Mouse (Mus musculus): ENCODE data around the gene Psmg1. TPM values are rescaled to one million over a fixed set of nuclear protein-coding genes. Genes with fewer than 3 reads are reported as not detected.
A peak's percentile ranks its signal among the peaks of the same experiment; 100 is the strongest.
"Not testable (repeated sequence)": the region's sequence is repeated elsewhere in the genome, so short reads cannot be mapped to it uniquely, and the experiment has no call there.

The Psmg1 gene
- total RNA-seq, 1 experiment from 2014 or later: 59.0 TPM

GRCm38 (mm10) chr16:95967455-95967854, 23.3 kb downstream of the Psmg1 start:
- peak in 1 of 2 experiments; percentile 41; a peak in 1 of 4 replicates for ATAC-seq (replicated peaks in 1 of 2; ENCODE audit: insufficient read depth in 1 of 2, low FRiP score in 2 of 2, low TSS enrichment in 1 of 2, low read depth in 1 of 2, poor library complexity in 2 of 2, severe bottlenecking in 2 of 2)

GRCm38 (mm10) chr16:95964427-95965023, 26.2 kb downstream of the Psmg1 start:
- ATAC-seq (replicated peaks in 1 of 2; ENCODE audit: insufficient read depth in 1 of 2, low FRiP score in 2 of 2, low TSS enrichment in 1 of 2, low read depth in 1 of 2, poor library complexity in 2 of 2, severe bottlenecking in 2 of 2): no peak

- not testable (repeated sequence) for ATAC-seq (replicated peaks in 1 of 2; ENCODE audit: insufficient read depth in 1 of 2, low FRiP score in 2 of 2, low TSS enrichment in 1 of 2, low read depth in 1 of 2, poor library complexity in 2 of 2, severe bottlenecking in 2 of 2)
These were observed 29.3 kb downstream of the Psmg1 start for GRCm38 (mm10) chr16:95961484-95961883.

- not testable (repeated sequence) for ATAC-seq (replicated peaks in 1 of 2; ENCODE audit: insufficient read depth in 1 of 2, low FRiP score in 2 of 2, low TSS enrichment in 1 of 2, low read depth in 1 of 2, poor library complexity in 2 of 2, severe bottlenecking in 2 of 2)
These were observed 30.1 kb downstream of the Psmg1 start for GRCm38 (mm10) chr16:95960689-95961088.

GRCm38 (mm10) chr16:95958080-95958479, 32.7 kb downstream of the Psmg1 start:
- no peak for ATAC-seq (replicated peaks in 1 of 2; ENCODE audit: insufficient read depth in 1 of 2, low FRiP score in 2 of 2, low TSS enrichment in 1 of 2, low read depth in 1 of 2, poor library complexity in 2 of 2, severe bottlenecking in 2 of 2)

- ATAC-seq (replicated peaks in 1 of 2; ENCODE audit: insufficient read depth in 1 of 2, low FRiP score in 2 of 2, low TSS enrichment in 1 of 2, low read depth in 1 of 2, poor library complexity in 2 of 2, severe bottlenecking in 2 of 2): no peak
These were observed 34.1 kb downstream of the Psmg1 start for GRCm38 (mm10) chr16:95956618-95957017.

- peak; percentile 87 to 92 for ATAC-seq (replicated peaks in 1 of 2; ENCODE audit: insufficient read depth in 1 of 2, low FRiP score in 2 of 2, low TSS enrichment in 1 of 2, low read depth in 1 of 2, poor library complexity in 2 of 2, severe bottlenecking in 2 of 2)
These were observed 34.9 kb downstream of the Psmg1 start for GRCm38 (mm10) chr16:95955716-95956346.

- no peak for ATAC-seq (replicated peaks in 1 of 2; ENCODE audit: insufficient read depth in 1 of 2, low FRiP score in 2 of 2, low TSS enrichment in 1 of 2, low read depth in 1 of 2, poor library complexity in 2 of 2, severe bottlenecking in 2 of 2)
These were observed 36.4 kb downstream of the Psmg1 start for GRCm38 (mm10) chr16:95954341-95954740.

GRCm38 (mm10) chr16:95953159-95953650, 37.6 kb downstream of the Psmg1 start:
- no peak for ATAC-seq (replicated peaks in 1 of 2; ENCODE audit: insufficient read depth in 1 of 2, low FRiP score in 2 of 2, low TSS enrichment in 1 of 2, low read depth in 1 of 2, poor library complexity in 2 of 2, severe bottlenecking in 2 of 2)

GRCm38 (mm10) chr16:95951471-95951870, 39.3 kb downstream of the Psmg1 start:
- ATAC-seq (replicated peaks in 1 of 2; ENCODE audit: insufficient read depth in 1 of 2, low FRiP score in 2 of 2, low TSS enrichment in 1 of 2, low read depth in 1 of 2, poor library complexity in 2 of 2, severe bottlenecking in 2 of 2): no peak

- peak; percentile 82 to 85 for ATAC-seq (replicated peaks in 1 of 2; ENCODE audit: insufficient read depth in 1 of 2, low FRiP score in 2 of 2, low TSS enrichment in 1 of 2, low read depth in 1 of 2, poor library complexity in 2 of 2, severe bottlenecking in 2 of 2)
These were observed 45.1 kb downstream of the Psmg1 start for GRCm38 (mm10) chr16:95945389-95946311.

- no peak for ATAC-seq (replicated peaks in 1 of 2; ENCODE audit: insufficient read depth in 1 of 2, low FRiP score in 2 of 2, low TSS enrichment in 1 of 2, low read depth in 1 of 2, poor library complexity in 2 of 2, severe bottlenecking in 2 of 2)
These were observed 47.6 kb downstream of the Psmg1 start for GRCm38 (mm10) chr16:95943186-95943585.

- no peak for ATAC-seq (replicated peaks in 1 of 2; ENCODE audit: insufficient read depth in 1 of 2, low FRiP score in 2 of 2, low TSS enrichment in 1 of 2, low read depth in 1 of 2, poor library complexity in 2 of 2, severe bottlenecking in 2 of 2)
These were observed 49.2 kb downstream of the Psmg1 start for GRCm38 (mm10) chr16:95941575-95941974.

- ATAC-seq (replicated peaks in 1 of 2; ENCODE audit: insufficient read depth in 1 of 2, low FRiP score in 2 of 2, low TSS enrichment in 1 of 2, low read depth in 1 of 2, poor library complexity in 2 of 2, severe bottlenecking in 2 of 2): no peak
These were observed 55.2 kb downstream of the Psmg1 start for GRCm38 (mm10) chr16:95935495-95935961.

- no peak for ATAC-seq (replicated peaks in 1 of 2; ENCODE audit: insufficient read depth in 1 of 2, low FRiP score in 2 of 2, low TSS enrichment in 1 of 2, low read depth in 1 of 2, poor library complexity in 2 of 2, severe bottlenecking in 2 of 2)
These were observed 57.9 kb downstream of the Psmg1 start for GRCm38 (mm10) chr16:95932860-95933259.

GRCm38 (mm10) chr16:95931509-95931908, 59.3 kb downstream of the Psmg1 start:
- peak; percentile 33 to 46 for ATAC-seq (replicated peaks in 1 of 2; ENCODE audit: insufficient read depth in 1 of 2, low FRiP score in 2 of 2, low TSS enrichment in 1 of 2, low read depth in 1 of 2, poor library complexity in 2 of 2, severe bottlenecking in 2 of 2)

Measured in hematopoietic stem cell, adult 5-6 weeks (primary cell).